Mouse (Mus musculus): ENCODE results near the gene Vdac1. TPM values are rescaled to one million over a fixed set of nuclear protein-coding genes. Genes with fewer than 3 reads are reported as not detected.

Vdac1 gene
- total RNA-seq (2021), result 100 to 1,000 TPM; 926 to 937 TPM
- long read RNA-seq, experiment 1, transcript Vdac1-201 (8 exons, 891 nt), result minor isoform, 7 of 336 reads
- long read RNA-seq, experiment 1, transcript Vdac1-202 (9 exons, 2,022 nt), result major isoform, 264 of 336 reads
- long read RNA-seq, experiment 1, partial matches to known transcripts, result 59 of 336 reads
- long read RNA-seq, experiment 1, other reads (novel, unspliced or antisense), result 3 of 336 reads
- long read RNA-seq, experiment 2, transcript Vdac1-201 (8 exons, 891 nt), result minor isoform, 7 of 255 reads
- long read RNA-seq, experiment 2, transcript Vdac1-202 (9 exons, 2,022 nt), result major isoform, 195 of 255 reads
- long read RNA-seq, experiment 2, partial matches to known transcripts, result 29 of 255 reads
- long read RNA-seq, experiment 2, other reads (novel, unspliced or antisense), result 22 of 255 reads

- peak; percentile 92 to 93 for DNase-seq
- intact Hi-C loops (cut with DNase I), result no loop called here
These were observed at the start of gene Vdac1 for GRCm38 (mm10) chr11:52360471-52361277. Gene Vdac1, plus strand, starts transcription at chr11:52360860.

GRCm38 (mm10) chr11:52314102-52314793 lies 46.4 kb upstream of the Vdac1 start:
- no peak for DNase-seq

DNA sequence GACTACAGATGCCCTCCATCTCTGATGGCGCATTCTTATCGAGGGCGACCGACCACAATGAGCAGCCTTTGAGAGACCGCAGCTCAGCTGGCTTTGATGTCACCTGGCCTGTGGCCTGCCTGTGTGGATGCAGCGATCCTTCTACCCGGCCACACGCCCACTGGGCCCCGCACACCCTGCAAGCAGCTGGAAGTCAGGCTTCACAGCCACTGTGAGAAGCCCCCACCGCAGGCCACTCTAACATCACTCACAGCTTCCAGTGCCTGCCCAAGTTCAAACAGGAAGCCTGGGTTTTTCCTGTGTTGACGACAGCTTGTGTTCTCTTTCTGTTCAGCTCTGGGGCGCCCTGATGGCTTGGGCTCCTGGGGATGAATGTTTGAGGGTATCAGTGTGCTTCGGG lies 42.2 kb upstream of the Vdac1 start:
- intact Hi-C loops (cut with DNase I), result no loop called here
- DNase-seq, result no peak

More at GRCm38 (mm10) chr11:52314102-52314793, 46.4 kb upstream of the Vdac1 start:
- intact Hi-C loops (cut with DNase I), result no loop called here

- intact Hi-C loops (cut with DNase I), result no loop called here
- no peak for DNase-seq
These were observed 41.0 kb upstream of the Vdac1 start for GRCm38 (mm10) chr11:52319664-52320063.

- no peak for DNase-seq
- intact Hi-C loops (cut with DNase I), result no loop called here
These were observed 40.1 kb upstream of the Vdac1 start for GRCm38 (mm10) chr11:52320529-52320928.

- intact Hi-C loops (cut with DNase I), result no loop called here
- no peak for DNase-seq
These were observed 39.1 kb upstream of the Vdac1 start for GRCm38 (mm10) chr11:52321540-52321939.

DNA sequence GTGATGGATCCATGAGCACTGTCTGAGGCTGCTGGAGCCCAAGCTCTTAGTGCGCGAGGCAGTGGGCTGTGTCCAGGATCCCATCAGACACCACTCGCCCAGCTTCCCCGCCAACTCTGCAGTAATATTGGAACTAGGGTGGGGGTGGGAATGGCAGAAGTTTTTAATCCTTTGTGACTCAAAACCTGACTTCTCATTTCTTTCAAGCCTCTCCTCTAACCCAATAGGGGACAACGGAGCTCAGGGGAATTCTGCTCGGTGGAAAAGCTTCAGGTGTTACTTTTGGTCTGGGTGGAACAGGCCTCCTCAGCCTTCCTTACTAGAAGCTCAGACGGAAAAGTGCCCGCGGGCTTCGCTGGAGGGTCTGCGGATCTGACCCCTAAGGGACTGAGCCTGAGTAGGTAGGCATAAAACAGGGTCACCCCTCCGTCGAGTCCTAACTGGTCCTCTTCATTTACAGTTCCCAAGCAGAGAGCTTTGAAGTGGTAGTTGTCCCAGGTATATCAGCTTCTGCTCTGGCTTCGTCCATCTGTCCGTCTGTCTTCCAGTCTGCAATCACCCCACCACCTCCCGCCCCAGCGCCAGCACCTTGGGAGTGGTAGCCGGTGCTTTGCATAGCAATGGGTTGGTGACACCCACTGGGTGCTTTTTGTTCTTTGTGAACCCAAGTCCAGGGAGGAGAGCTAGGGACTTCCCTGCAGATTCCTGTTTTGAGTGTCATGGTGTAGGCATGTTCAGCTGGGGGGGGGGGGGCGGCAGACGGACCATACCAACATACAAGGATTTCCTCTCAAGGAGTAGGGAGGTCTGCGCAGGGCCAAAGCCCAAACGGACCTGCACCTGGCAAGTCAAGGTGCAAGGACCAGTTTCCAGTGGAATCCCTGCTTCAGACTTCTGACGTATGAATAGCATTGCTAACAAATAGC lies 36.0 kb upstream of the Vdac1 start:
- DNase-seq, result no peak
- intact Hi-C loops (cut with DNase I), result no loop called here

GRCm38 (mm10) chr11:52327313-52327712 lies 33.3 kb upstream of the Vdac1 start:
- no peak for DNase-seq

DNA sequence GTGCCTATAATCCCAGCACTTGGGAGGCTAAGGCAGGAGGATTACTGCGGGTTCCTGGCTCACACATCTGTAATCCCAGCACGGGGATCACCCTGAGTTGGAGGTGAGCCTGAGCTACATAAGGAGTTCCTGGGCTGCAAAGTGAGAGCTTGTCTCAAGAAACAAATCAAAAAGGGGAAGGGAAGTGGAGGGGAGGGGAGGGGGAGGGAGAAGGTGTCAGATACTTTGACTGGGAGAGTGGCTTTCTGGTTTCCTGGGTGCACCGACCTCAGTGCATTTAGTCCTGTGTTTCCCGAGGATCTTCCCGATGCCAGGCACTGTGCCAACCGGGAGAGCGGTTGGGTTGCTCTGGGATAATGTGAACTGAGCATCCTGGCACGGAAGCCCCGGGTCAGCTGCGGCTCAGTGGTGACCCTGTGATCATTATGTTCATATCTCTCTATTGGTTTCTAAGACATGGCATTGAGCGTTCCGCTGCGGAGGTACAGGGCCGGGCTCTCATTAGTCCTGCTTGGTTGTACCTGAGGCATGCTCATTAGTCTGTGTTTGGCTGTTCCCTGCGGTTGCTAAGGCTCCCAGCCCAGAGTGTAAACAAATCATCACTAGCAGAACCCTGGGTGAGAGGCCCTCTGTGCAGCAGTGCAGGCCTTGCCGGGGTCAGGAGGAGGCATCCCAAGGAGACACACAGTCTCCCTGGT lies 28.1 kb upstream of the Vdac1 start:
- intact Hi-C loops (cut with DNase I), result no loop called here
- DNase-seq, result no peak

More at GRCm38 (mm10) chr11:52327313-52327712, 33.3 kb upstream of the Vdac1 start:
- intact Hi-C loops (cut with DNase I), result no loop called here

GRCm38 (mm10) chr11:52333616-52334015 lies 27.0 kb upstream of the Vdac1 start:
- intact Hi-C loops (cut with DNase I), result no loop called here
- peak; percentile 22 to 35 for DNase-seq

DNA sequence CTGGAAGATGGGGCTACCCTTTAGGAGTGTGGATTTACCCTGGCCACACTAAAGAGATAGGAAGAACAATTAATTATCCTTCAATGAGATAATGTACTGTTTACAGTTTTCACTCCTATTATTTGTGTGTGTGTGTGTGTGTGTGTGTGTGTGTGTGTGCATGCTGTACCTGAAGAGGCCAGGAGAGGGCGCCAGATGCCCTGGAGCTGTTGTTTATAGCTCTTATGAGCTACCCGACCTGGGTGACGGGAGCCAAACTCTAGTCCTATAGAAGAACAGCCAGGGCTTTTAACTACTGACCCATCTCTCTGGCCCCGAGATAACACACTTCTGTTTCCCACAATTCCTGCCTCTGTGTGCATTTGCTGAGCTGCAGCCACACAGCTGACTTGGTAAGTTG lies 25.4 kb upstream of the Vdac1 start:
- intact Hi-C loops (cut with DNase I), result no loop called here
- no peak for DNase-seq

- DNase-seq, result no peak
- intact Hi-C loops (cut with DNase I), result no loop called here
These were observed 24.7 kb upstream of the Vdac1 start for GRCm38 (mm10) chr11:52335924-52336323.

- intact Hi-C loops (cut with DNase I), result no loop called here
- no peak for DNase-seq
These were observed 22.9 kb upstream of the Vdac1 start for GRCm38 (mm10) chr11:52337651-52338295.

DNA sequence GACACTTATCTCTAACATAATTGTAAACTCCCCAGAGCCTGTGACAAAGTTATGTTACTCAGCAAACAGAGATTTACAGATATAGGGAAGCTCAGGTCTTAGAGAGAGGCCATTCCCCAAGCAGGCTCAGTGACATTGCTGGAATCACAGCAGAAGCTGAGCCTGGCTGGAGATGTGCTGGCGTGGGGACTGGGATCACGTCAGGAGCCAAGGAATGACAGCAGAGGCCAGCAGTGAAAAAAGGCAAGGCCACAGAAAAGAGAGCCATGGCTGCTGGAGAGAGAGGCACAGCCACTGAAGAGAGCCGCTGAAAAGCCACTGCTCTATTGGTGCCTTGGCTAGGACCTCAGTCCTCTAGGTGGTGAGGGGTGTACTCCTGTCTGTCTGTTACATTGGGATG lies 22.3 kb upstream of the Vdac1 start:
- DNase-seq, result peak in 1 of 2 experiments; percentile 38
- intact Hi-C loops (cut with DNase I), result no loop called here

DNA sequence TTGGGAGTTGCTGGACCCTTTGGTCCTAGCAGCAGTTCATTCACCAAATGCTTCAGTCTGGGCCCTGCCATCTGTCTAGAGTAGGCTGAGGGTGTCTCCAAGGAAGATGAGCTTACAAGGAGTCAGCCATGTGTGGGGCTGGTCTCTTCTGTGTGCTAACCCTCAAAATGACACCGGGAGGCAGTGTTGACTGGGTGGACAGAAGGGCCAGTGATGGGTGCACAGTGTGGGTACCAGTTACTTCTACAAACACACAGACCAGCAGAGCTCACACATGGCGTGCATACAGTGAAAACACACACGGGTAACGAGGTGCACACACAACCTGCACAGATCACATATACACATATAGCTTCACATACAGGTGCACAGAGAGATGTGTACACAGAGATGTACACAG lies 21.6 kb upstream of the Vdac1 start:
- intact Hi-C loops (cut with DNase I), result no loop called here
- no peak for DNase-seq

- intact Hi-C loops (cut with DNase I), result no loop called here
- DNase-seq, result no peak
These were observed 21.1 kb upstream of the Vdac1 start for GRCm38 (mm10) chr11:52339512-52339911.

DNA sequence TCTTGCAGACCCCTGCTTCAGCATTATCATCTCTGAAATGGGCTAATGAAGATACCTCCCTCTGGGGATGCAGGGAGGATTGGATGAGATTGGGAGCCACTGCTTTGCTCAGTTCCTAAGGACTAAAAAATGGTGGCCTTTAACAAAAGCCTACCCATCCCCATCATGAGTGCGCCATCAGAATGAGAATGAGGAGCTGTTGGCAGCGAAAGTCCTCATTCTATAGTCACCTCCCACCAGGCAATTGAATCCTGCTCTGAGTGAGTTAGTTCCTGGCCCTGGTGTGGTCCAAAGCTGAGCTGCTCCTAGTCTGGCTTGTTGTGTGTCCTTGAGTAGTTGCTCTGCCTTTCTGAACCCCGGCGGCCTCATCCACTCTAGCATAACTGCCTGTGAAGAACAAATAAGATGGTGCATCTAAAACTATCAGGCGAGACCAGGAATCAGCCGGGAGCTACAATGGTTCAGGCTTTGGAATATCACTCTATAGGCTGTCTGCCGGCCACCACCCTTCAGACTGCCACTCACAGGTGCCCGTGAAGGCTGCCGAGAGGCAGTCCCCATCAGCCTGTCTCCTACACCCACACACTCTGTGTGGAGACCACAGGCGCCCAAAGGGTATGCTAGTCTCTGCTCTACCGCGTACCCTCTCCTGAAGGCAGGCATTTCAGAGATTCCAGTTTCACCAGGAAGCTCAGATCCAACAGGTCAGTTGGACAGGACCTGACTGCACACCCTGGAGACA lies 20.4 kb upstream of the Vdac1 start:
- no peak for DNase-seq
- intact Hi-C loops (cut with DNase I), result loop anchor here (5.0 to 10.0 kb wide), 2 partner anchors 115 to 198 kb away; no protein-coding TSS in a partner anchor

DNA sequence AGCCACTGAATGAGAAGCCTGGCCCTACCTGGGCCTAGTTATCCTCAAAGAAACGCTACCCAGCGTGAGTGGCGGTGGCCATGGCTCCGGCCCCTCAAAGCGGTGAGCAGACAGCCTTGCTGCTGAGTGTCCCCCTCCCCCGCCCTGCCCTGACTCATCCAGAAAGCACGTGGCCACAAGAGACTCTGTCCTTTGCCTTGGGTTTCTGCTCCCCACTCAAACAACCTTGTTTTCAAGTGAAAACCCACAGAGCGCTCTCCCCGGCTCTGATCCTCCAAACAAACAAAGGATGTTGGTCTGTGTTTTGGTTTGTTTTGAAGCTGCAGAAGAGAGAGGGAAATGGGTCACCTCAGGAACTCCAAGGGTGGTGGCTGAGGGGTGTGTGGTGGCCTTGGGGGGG lies 19.7 kb upstream of the Vdac1 start:
- intact Hi-C loops (cut with DNase I), result loop anchor here (5.0 to 10.0 kb wide), 2 partner anchors 116 to 199 kb away; no protein-coding TSS in a partner anchor
- no peak for DNase-seq

Data from heart, postnatal 14 days (tissue).